ENCODE assay signal across 8 mouse cellular contexts in genomic region chr8:83697374-83698220, GRCm38 (mm10). TPM values are rescaled to one million over a fixed set of nuclear protein-coding genes. Genes with fewer than 3 reads are reported as not detected.
A peak's percentile ranks its signal among the peaks of the same experiment; 100 is the strongest.
DNase-seq lines count a peak whose midpoint lies in the region; ATAC-seq and TF ChIP-seq lines count a peak whose summit lies in the region.

No protein-coding gene starts in this region.

- peaks cover 3% of the 10 kb centered on the region for H3K36me3 ChIP-seq in forebrain, embryonic 13.5 days (ENCODE audit: poor library complexity, severe bottlenecking)
- no peaks in the 10 kb centered on the region; the same call in 1 of the 2 replicates for H3K36me3 ChIP-seq in hindbrain, embryonic 12.5 days
- 0 out of 2 replicates have a peak, but pooled peaks cover 1% of the 10 kb centered on the region for H3K36me3 ChIP-seq in limb, embryonic 14.5 days (ENCODE audit: control insufficient read depth, insufficient read depth, low read length)
- H3K36me3 ChIP-seq in midbrain, embryonic 16.5 days (ENCODE audit: control insufficient read depth, insufficient read depth, low read length): no peaks in the 10 kb centered on the region

- peak; percentile 79 for DNase-seq in 3T3-L1 (ENCODE audit: low read depth, low spot score)
- DNase-seq in adrenal gland, adult (ENCODE audit: inconsistent age in 2 of 2, low spot score in 1 of 2): peak; percentile 90 to 95
- DNase-seq in limb, embryonic 14.5 days (ENCODE audit: low spot score): no peak
- no peak for DNase-seq in c-Kit-positive CD71-positive TER-119-positive erythroid progenitor cells, embryonic 14.5 days (ENCODE audit: low spot score)
- no peak for DNase-seq in right cerebral cortex, adult 18-20 months

- H3K4me2 ChIP-seq in forebrain, embryonic 13.5 days: peak overlapping the region; percentile 97
- H3K4me2 ChIP-seq in hindbrain, embryonic 12.5 days (replicated peaks): peak overlapping the region; percentile 92
- peak overlapping the region; percentile 96 for H3K4me2 ChIP-seq in limb, embryonic 14.5 days (replicated peaks; ENCODE audit: low read depth, low read length, severe bottlenecking)
- peak overlapping the region; percentile 84 for H3K4me2 ChIP-seq in midbrain, embryonic 16.5 days (ENCODE audit: low read length)

- TF ChIP-seq POLR2A in limb, embryonic 14.5 days (IDR thresholded peaks at IDR 0.05; ENCODE audit: borderline replicate concordance, extremely low read depth, insufficient read depth, insufficient read length): no peak

- H3K27me3 ChIP-seq in forebrain, embryonic 13.5 days: no peaks in the 10 kb centered on the region
- no peaks in the 10 kb centered on the region for H3K27me3 ChIP-seq in hindbrain, embryonic 12.5 days
- no peaks in the 10 kb centered on the region for H3K27me3 ChIP-seq in limb, embryonic 14.5 days (ENCODE audit: control insufficient read depth, insufficient read depth, low read length)
- no peaks in the 10 kb centered on the region for H3K27me3 ChIP-seq in midbrain, embryonic 16.5 days (ENCODE audit: control insufficient read depth, insufficient read depth, low read depth, low read length)

- peaks cover 22% of the 10 kb centered on the region for H3K4me1 ChIP-seq in forebrain, embryonic 13.5 days
- peaks cover 23% of the 10 kb centered on the region for H3K4me1 ChIP-seq in hindbrain, embryonic 12.5 days
- H3K4me1 ChIP-seq in limb, embryonic 14.5 days (ENCODE audit: control insufficient read depth, insufficient read depth, low read length): peaks cover 13% of the 10 kb centered on the region
- peaks cover 26% of the 10 kb centered on the region for H3K4me1 ChIP-seq in midbrain, embryonic 16.5 days (ENCODE audit: control insufficient read depth, insufficient read depth, low read length)

- H3K9me3 ChIP-seq in forebrain, embryonic 13.5 days (replicated peaks): no peaks in the 10 kb centered on the region
- no peaks in the 10 kb centered on the region for H3K9me3 ChIP-seq in hindbrain, embryonic 12.5 days (replicated peaks)
- no peaks in the 10 kb centered on the region for H3K9me3 ChIP-seq in limb, embryonic 14.5 days (ENCODE audit: control insufficient read depth, low read length)
- no peaks in the 10 kb centered on the region for H3K9me3 ChIP-seq in midbrain, embryonic 16.5 days (replicated peaks; ENCODE audit: control insufficient read depth, low read length, poor library complexity, severe bottlenecking)

- H3K4me3 ChIP-seq in forebrain, embryonic 13.5 days: peak overlapping the region; percentile 91
- peak overlapping the region; percentile 85 for H3K4me3 ChIP-seq in hindbrain, embryonic 12.5 days
- H3K4me3 ChIP-seq in limb, embryonic 14.5 days (replicated peaks; ENCODE audit: low read length): peak overlapping the region; percentile 85
- peak overlapping the region; percentile 87 for H3K4me3 ChIP-seq in midbrain, embryonic 16.5 days (ENCODE audit: low read depth, low read length)

- WGBS in forebrain, embryonic 13.5 days: 67% methylated on average over 19 of the region's 19 CpGs
- WGBS in hindbrain, embryonic 12.5 days: 59% methylated on average over 19 of the region's 19 CpGs
- WGBS in limb, embryonic 14.5 days: 48% methylated on average over 19 of the region's 19 CpGs
- 57% methylated on average over 19 of the region's 19 CpGs for WGBS in midbrain, embryonic 16.5 days

- H3K9ac ChIP-seq in forebrain, embryonic 13.5 days: peak overlapping the region; percentile 96
- H3K9ac ChIP-seq in hindbrain, embryonic 12.5 days: peak overlapping the region; percentile 90
- 0 out of 2 replicates have a peak overlapping the region, but pooled peaks have one; percentile 34 for H3K9ac ChIP-seq in limb, embryonic 14.5 days (ENCODE audit: low read depth, low read length, severe bottlenecking)
- peak overlapping the region; percentile 85 for H3K9ac ChIP-seq in midbrain, embryonic 16.5 days (ENCODE audit: low read depth, low read length)

- ATAC-seq in forebrain, embryonic 13.5 days: peak; percentile 2; the same call in 1 of the 2 replicates
- ATAC-seq in hindbrain, embryonic 12.5 days (ENCODE audit: low FRiP score): no peak
- ATAC-seq in limb, embryonic 14.5 days (ENCODE audit: low FRiP score, low read depth): no peak
- ATAC-seq in midbrain, embryonic 16.5 days: peak; percentile 3; the same call in 1 of the 2 replicates

- peak overlapping the region; percentile 57; the same call in 1 of the 2 replicates for H3K27ac ChIP-seq in forebrain, embryonic 13.5 days
- 0 out of 2 replicates have a peak overlapping the region, but pooled peaks have one; percentile 18 for H3K27ac ChIP-seq in hindbrain, embryonic 12.5 days
- no peak overlapping the region for H3K27ac ChIP-seq in limb, embryonic 14.5 days (replicated peaks; ENCODE audit: low read depth, low read length)
- H3K27ac ChIP-seq in midbrain, embryonic 16.5 days (ENCODE audit: low read length): peak overlapping the region; percentile 76

RNA-seq across cellular contexts. Expression of gene Pkn1, which starts 1.4 kb away (rescaled TPM):
- polyA plus RNA-seq in forebrain, embryonic 13.5 days (2015; fragmentation: Nextera tagmentation; extraction: Ambion mirVana): 25.6 and 26.7 TPM in 2 replicates
- 34.6 and 38.3 TPM in 2 replicates for polyA plus RNA-seq in hindbrain, embryonic 12.5 days (2016; fragmentation: Nextera tagmentation; extraction: Ambion mirVana)
- 46.9 and 47.4 TPM in 2 replicates for polyA plus RNA-seq in limb, embryonic 14.5 days (2012; rRNA removed)
- polyA plus RNA-seq in limb, embryonic 14.5 days (2014; fragmentation: Nextera tagmentation; extraction: Ambion mirVana): 24.3 and 29.3 TPM in 2 replicates
- polyA plus RNA-seq in midbrain, embryonic 16.5 days (2015; fragmentation: Nextera tagmentation; extraction: Ambion mirVana): 27.4 and 28.7 TPM in 2 replicates

RNA-seq across cellular contexts. Expression of gene Ddx39, which starts 17.4 kb away (rescaled TPM):
- 183 and 200 TPM in 2 replicates for polyA plus RNA-seq in forebrain, embryonic 13.5 days (2015; fragmentation: Nextera tagmentation; extraction: Ambion mirVana)
- 119 and 135 TPM in 2 replicates for polyA plus RNA-seq in hindbrain, embryonic 12.5 days (2016; fragmentation: Nextera tagmentation; extraction: Ambion mirVana)
- polyA plus RNA-seq in limb, embryonic 14.5 days (2012; rRNA removed): 81.1 and 81.3 TPM in 2 replicates
- polyA plus RNA-seq in limb, embryonic 14.5 days (2014; fragmentation: Nextera tagmentation; extraction: Ambion mirVana): 110 and 111 TPM in 2 replicates
- polyA plus RNA-seq in midbrain, embryonic 16.5 days (2015; fragmentation: Nextera tagmentation; extraction: Ambion mirVana): 92.4 and 105 TPM in 2 replicates

RNA-seq across cellular contexts. Expression of gene Ptger1, which starts 31.1 kb away (rescaled TPM):
- polyA plus RNA-seq in forebrain, embryonic 13.5 days (2015; fragmentation: Nextera tagmentation; extraction: Ambion mirVana): 0.67 and 0.78 TPM in 2 replicates
- 0.70 and 0.93 TPM in 2 replicates for polyA plus RNA-seq in hindbrain, embryonic 12.5 days (2016; fragmentation: Nextera tagmentation; extraction: Ambion mirVana)
- 2.7 and 2.8 TPM in 2 replicates for polyA plus RNA-seq in limb, embryonic 14.5 days (2012; rRNA removed)
- 0.40 and 0.83 TPM in 2 replicates for polyA plus RNA-seq in limb, embryonic 14.5 days (2014; fragmentation: Nextera tagmentation; extraction: Ambion mirVana)
- 0.97 and 1.1 TPM in 2 replicates for polyA plus RNA-seq in midbrain, embryonic 16.5 days (2015; fragmentation: Nextera tagmentation; extraction: Ambion mirVana)

RNA-seq across cellular contexts. Expression of gene Adgre5, which starts 43.5 kb away (rescaled TPM):
- polyA plus RNA-seq in forebrain, embryonic 13.5 days (2015; fragmentation: Nextera tagmentation; extraction: Ambion mirVana): 6.7 and 7.2 TPM in 2 replicates
- polyA plus RNA-seq in hindbrain, embryonic 12.5 days (2016; fragmentation: Nextera tagmentation; extraction: Ambion mirVana): 18.9 and 19.8 TPM in 2 replicates
- polyA plus RNA-seq in limb, embryonic 14.5 days (2012; rRNA removed): 70.1 and 76.9 TPM in 2 replicates
- 45.2 and 50.4 TPM in 2 replicates for polyA plus RNA-seq in limb, embryonic 14.5 days (2014; fragmentation: Nextera tagmentation; extraction: Ambion mirVana)
- 10.9 and 11.2 TPM in 2 replicates for polyA plus RNA-seq in midbrain, embryonic 16.5 days (2015; fragmentation: Nextera tagmentation; extraction: Ambion mirVana)

RNA-seq across cellular contexts. Expression of gene Gipc1, which starts 45.1 kb away (rescaled TPM):
- 190 and 196 TPM in 2 replicates for polyA plus RNA-seq in forebrain, embryonic 13.5 days (2015; fragmentation: Nextera tagmentation; extraction: Ambion mirVana)
- 188 and 193 TPM in 2 replicates for polyA plus RNA-seq in hindbrain, embryonic 12.5 days (2016; fragmentation: Nextera tagmentation; extraction: Ambion mirVana)
- 100 and 102 TPM in 2 replicates for polyA plus RNA-seq in limb, embryonic 14.5 days (2012; rRNA removed)
- 134 and 138 TPM in 2 replicates for polyA plus RNA-seq in limb, embryonic 14.5 days (2014; fragmentation: Nextera tagmentation; extraction: Ambion mirVana)
- polyA plus RNA-seq in midbrain, embryonic 16.5 days (2015; fragmentation: Nextera tagmentation; extraction: Ambion mirVana): 126 and 132 TPM in 2 replicates

Comparison
In these comparisons a context has a peak if more than half of its experiments do, and no peak if none do; other contexts are left out.
1. DNase-seq: peak in 3T3-L1 (single experiment) and adrenal gland, adult (2 of 2); none in limb, embryonic 14.5 days (single experiment), c-Kit-positive CD71-positive TER-119-positive erythroid progenitor cells, embryonic 14.5 days (single experiment) and right cerebral cortex, adult 18-20 months (single experiment).
2. ATAC-seq: peak in forebrain, embryonic 13.5 days (single experiment) and midbrain, embryonic 16.5 days (single experiment); none in hindbrain, embryonic 12.5 days (single experiment) and limb, embryonic 14.5 days (single experiment).
3. H3K9ac ChIP-seq: peak in every context shown above with its lines; median percentile 96 in forebrain, embryonic 13.5 days; 90 in hindbrain, embryonic 12.5 days; 85 in midbrain, embryonic 16.5 days; 34 in limb, embryonic 14.5 days.
4. Peak in every context shown above with its lines, with median percentiles within 50 percentile points of each other: H3K4me2 ChIP-seq and H3K4me3 ChIP-seq.